Mouse (Mus musculus) left cerebral cortex, postnatal 36 days (tissue): Measurements from ENCODE around the gene Gtf2h1. TPM values are rescaled to one million over a fixed set of nuclear protein-coding genes. Genes with fewer than 3 reads are reported as not detected.
A peak's percentile ranks its signal among the peaks of the same experiment; 100 is the strongest.
"Not testable (repeated sequence)": the region's sequence is repeated elsewhere in the genome, so short reads cannot be mapped to it uniquely, and the experiment has no call there.

ENCODE experiments used
- DNase-seq, 2 experiments: peaks; one replicate each; pipeline ENCODE4 v3.0.0; 2021 to 2022; ENCODE audit warnings: low spot score in 2 of 2, mixed read lengths in 1 of 2
- intact Hi-C: fragments of 180-260 bp; cut with DNase I; formaldehyde crosslinking; loops from one replicate; pipeline ENCODE4 v1.15.1; 2025
- total RNA-seq, 2 experiments: library from RNA; stranded (reverse); gene quantifications; 2 replicates each; pipeline ENCODE4 v1.2.3; 2021

The Gtf2h1 gene
- total RNA-seq, 2 experiments from 2014 or later = 36.9 to 40.3 TPM

GRCm38 (mm10) chr7:46827803-46828184, 31.9 kb downstream of the Gtf2h1 start:
- intact Hi-C loops = no loop called here
- DNase-seq = no peak

- no peak for DNase-seq
- intact Hi-C loops = no loop called here
These were observed 34.0 kb downstream of the Gtf2h1 start for GRCm38 (mm10) chr7:46829911-46830310.

- intact Hi-C loops = no loop called here
- no peak for DNase-seq
These were observed 35.1 kb downstream of the Gtf2h1 start for GRCm38 (mm10) chr7:46830799-46831590.

GRCm38 (mm10) chr7:46831693-46832092, 35.8 kb downstream of the Gtf2h1 start:
- DNase-seq = no peak
- intact Hi-C loops = no loop called here

- intact Hi-C loops, DNase-seq: not testable (repeated sequence)
These were observed 36.4 kb downstream of the Gtf2h1 start for GRCm38 (mm10) chr7:46832112-46832810.

GRCm38 (mm10) chr7:46833266-46833665, 37.4 kb downstream of the Gtf2h1 start:
- DNase-seq = no peak
- intact Hi-C loops = no loop called here

- intact Hi-C loops = no loop called here
- DNase-seq = no peak
These were observed 37.9 kb downstream of the Gtf2h1 start for GRCm38 (mm10) chr7:46833670-46834255.

GRCm38 (mm10) chr7:46834994-46835610, 39.2 kb downstream of the Gtf2h1 start:
- no peak for DNase-seq
- intact Hi-C loops = no loop called here

- intact Hi-C loops = no loop called here
- DNase-seq = no peak
These were observed 40.5 kb downstream of the Gtf2h1 start for GRCm38 (mm10) chr7:46836357-46836756.

- intact Hi-C loops = no loop called here
- DNase-seq = no peak
These were observed 41.2 kb downstream of the Gtf2h1 start for GRCm38 (mm10) chr7:46837073-46837472.

GRCm38 (mm10) chr7:46838104-46838671, 42.3 kb downstream of the Gtf2h1 start:
- intact Hi-C loops = no loop called here
- peak; percentile 31 to 36 for DNase-seq

GRCm38 (mm10) chr7:46838891-46839302, 43.0 kb downstream of the Gtf2h1 start:
- intact Hi-C loops = no loop called here
- peak; percentile 79 to 81 for DNase-seq

- DNase-seq = no peak
- intact Hi-C loops = no loop called here
These were observed 43.5 kb downstream of the Gtf2h1 start for GRCm38 (mm10) chr7:46839446-46839845.

- no peak for DNase-seq
- intact Hi-C loops = no loop called here
These were observed 44.0 kb downstream of the Gtf2h1 start for GRCm38 (mm10) chr7:46839861-46840260.

- intact Hi-C loops = no loop called here
- DNase-seq = no peak
These were observed 44.4 kb downstream of the Gtf2h1 start for GRCm38 (mm10) chr7:46840326-46840725.

- no peak for DNase-seq
- intact Hi-C loops = no loop called here
These were observed 45.1 kb downstream of the Gtf2h1 start, which contains the start of gene Ldha for GRCm38 (mm10) chr7:46840787-46841525. TSS of gene Ldha (plus strand) at chr7:46841475.

- intact Hi-C loops = no loop called here
- DNase-seq = no peak
These were observed 46.4 kb downstream of the Gtf2h1 start for GRCm38 (mm10) chr7:46842278-46842677.

- intact Hi-C loops = no loop called here
- no peak for DNase-seq
These were observed 47.7 kb downstream of the Gtf2h1 start for GRCm38 (mm10) chr7:46843576-46843975.
